Comparison of ENCODE assay signal across 17 mouse cellular contexts in genomic region chr19:4593792-4594522, GRCm38 (mm10). TPM values are rescaled to one million over a fixed set of nuclear protein-coding genes. Genes with fewer than 3 reads are reported as not detected.
A peak's percentile ranks its signal among the peaks of the same experiment; 100 is the strongest.
DNase-seq lines count a peak whose midpoint lies in the region; ATAC-seq lines count a peak whose summit lies in the region.
"Had no signal": no experiment of that assay in that cellular context is flagged by ENCODE, and none has a peak within 500 bp of the region (broad histone marks: within the 10 kb centered on the region; RNA-seq: fewer than 3 reads in every experiment).

No protein-coding gene starts in this region.

- H3K4me1 ChIP-seq in midbrain, embryonic 11.5 days (ENCODE audit: control insufficient read depth, insufficient read depth, low read length), result no peaks in the 10 kb centered on the region
- H3K4me1 ChIP-seq in midbrain, embryonic 14.5 days (ENCODE audit: control insufficient read depth, insufficient read depth, low read length), result no peaks in the 10 kb centered on the region
- peaks cover 10% of the 10 kb centered on the region for H3K4me1 ChIP-seq in liver, embryonic 13.5 days (replicated peaks)
- no peaks in the 10 kb centered on the region for H3K4me1 ChIP-seq in hindbrain, embryonic 13.5 days (replicated peaks)
- H3K4me1 ChIP-seq: forebrain, embryonic 13.5 days; hindbrain, embryonic 15.5 days; limb, embryonic 13.5 days had no signal

- DNase-seq in midbrain, embryonic 11.5 days (ENCODE audit: low spot score, missing footprints), result peak; percentile 61
- DNase-seq in midbrain, embryonic 14.5 days, result no peak
- peak; percentile 94 for DNase-seq in kidney, adult 9 months
- no peak for DNase-seq in liver, embryonic 13.5 days
- DNase-seq in yolk sac, embryonic 10.5 days (ENCODE audit: low spot score), result peak; percentile 60
- DNase-seq in right cerebral cortex, postnatal 4 days, result no peak
- no peak for DNase-seq in frontal cortex, postnatal 25 days (ENCODE audit: low spot score in 2 of 2)
- DNase-seq: adrenal gland, postnatal 25 days; cerebellum, adult 9-10 months; lung, postnatal 14 days; thymus, adult 2 months had no signal

- no peak overlapping the region for H3K27ac ChIP-seq in midbrain, embryonic 11.5 days (ENCODE audit: low read depth, low read length)
- H3K27ac ChIP-seq in midbrain, embryonic 14.5 days (replicated peaks; ENCODE audit: low read depth, low read length), result no peak overlapping the region
- H3K27ac ChIP-seq in liver, embryonic 13.5 days, result no peak overlapping the region
- no peak overlapping the region for H3K27ac ChIP-seq in hindbrain, embryonic 13.5 days
- H3K27ac ChIP-seq: forebrain, embryonic 13.5 days; hindbrain, embryonic 15.5 days; left cerebral cortex, adult 2 months; limb, embryonic 13.5 days had no signal

- no peak overlapping the region for H3K9ac ChIP-seq in midbrain, embryonic 11.5 days (ENCODE audit: low read length)
- H3K9ac ChIP-seq in midbrain, embryonic 14.5 days (replicated peaks; ENCODE audit: low read length), result no peak overlapping the region
- no peak overlapping the region for H3K9ac ChIP-seq in liver, embryonic 13.5 days
- H3K9ac ChIP-seq in hindbrain, embryonic 13.5 days, result no peak overlapping the region
- H3K9ac ChIP-seq: forebrain, embryonic 13.5 days; hindbrain, embryonic 15.5 days; limb, embryonic 13.5 days had no signal

- no peak overlapping the region for H3K4me2 ChIP-seq in midbrain, embryonic 11.5 days
- no peak overlapping the region for H3K4me2 ChIP-seq in midbrain, embryonic 14.5 days (ENCODE audit: low read length)
- no peak overlapping the region for H3K4me2 ChIP-seq in liver, embryonic 13.5 days
- H3K4me2 ChIP-seq in hindbrain, embryonic 13.5 days, result no peak overlapping the region
- H3K4me2 ChIP-seq: forebrain, embryonic 13.5 days; hindbrain, embryonic 15.5 days; limb, embryonic 13.5 days had no signal

- H3K27me3 ChIP-seq in midbrain, embryonic 11.5 days (ENCODE audit: control insufficient read depth, insufficient read depth, low read length), result no peaks in the 10 kb centered on the region
- H3K27me3 ChIP-seq in midbrain, embryonic 14.5 days (ENCODE audit: control insufficient read depth, insufficient read depth, low read length), result no peaks in the 10 kb centered on the region
- H3K27me3 ChIP-seq in liver, embryonic 13.5 days, result no peaks in the 10 kb centered on the region
- no peaks in the 10 kb centered on the region for H3K27me3 ChIP-seq in hindbrain, embryonic 13.5 days
- H3K27me3 ChIP-seq: forebrain, embryonic 13.5 days; hindbrain, embryonic 15.5 days; limb, embryonic 13.5 days had no signal

- H3K9me3 ChIP-seq in midbrain, embryonic 11.5 days (ENCODE audit: control insufficient read depth, low read length), result no peaks in the 10 kb centered on the region
- no peaks in the 10 kb centered on the region for H3K9me3 ChIP-seq in midbrain, embryonic 14.5 days (ENCODE audit: control insufficient read depth, low read length)
- no peaks in the 10 kb centered on the region for H3K9me3 ChIP-seq in liver, embryonic 13.5 days (replicated peaks)
- no peaks in the 10 kb centered on the region for H3K9me3 ChIP-seq in hindbrain, embryonic 13.5 days
- H3K9me3 ChIP-seq: forebrain, embryonic 13.5 days; G1E; hindbrain, embryonic 15.5 days; limb, embryonic 13.5 days had no signal

- H3K36me3 ChIP-seq in midbrain, embryonic 11.5 days (ENCODE audit: control insufficient read depth, insufficient read depth, low read length), result no peaks in the 10 kb centered on the region
- no peaks in the 10 kb centered on the region for H3K36me3 ChIP-seq in midbrain, embryonic 14.5 days (ENCODE audit: control insufficient read depth, insufficient read depth, low read length)
- no peaks in the 10 kb centered on the region for H3K36me3 ChIP-seq in liver, embryonic 13.5 days
- no peaks in the 10 kb centered on the region for H3K36me3 ChIP-seq in hindbrain, embryonic 13.5 days
- H3K36me3 ChIP-seq: G1E; hindbrain, embryonic 15.5 days; limb, embryonic 13.5 days had no signal

- no peak for ATAC-seq in midbrain, embryonic 11.5 days (ENCODE audit: low FRiP score)
- ATAC-seq in midbrain, embryonic 14.5 days (ENCODE audit: low FRiP score, low TSS enrichment), result no peak
- peak; percentile 64; the same call in 1 of the 2 replicates for ATAC-seq in liver, embryonic 13.5 days (ENCODE audit: low read depth)
- ATAC-seq in hindbrain, embryonic 13.5 days (ENCODE audit: low FRiP score), result no peak
- ATAC-seq: forebrain, embryonic 13.5 days had no signal

- 49% methylated on average over 7 of the region's 7 CpGs for WGBS in midbrain, embryonic 11.5 days
- WGBS in midbrain, embryonic 14.5 days, result 45% methylated on average over 7 of the region's 7 CpGs
- 45% methylated on average over 7 of the region's 7 CpGs for WGBS in liver, embryonic 13.5 days (ENCODE audit: insufficient replicate concordance)
- 65% methylated on average over 7 of the region's 7 CpGs for WGBS in hindbrain, embryonic 13.5 days

- H3K4me3 ChIP-seq in midbrain, embryonic 11.5 days (ENCODE audit: low read depth, low read length), result no peak overlapping the region
- no peak overlapping the region for H3K4me3 ChIP-seq in midbrain, embryonic 14.5 days (replicated peaks; ENCODE audit: low read depth, low read length)
- H3K4me3 ChIP-seq in liver, embryonic 13.5 days (replicated peaks), result no peak overlapping the region
- H3K4me3 ChIP-seq in hindbrain, embryonic 13.5 days, result no peak overlapping the region
- H3K4me3 ChIP-seq: forebrain, embryonic 13.5 days; hindbrain, embryonic 15.5 days; left cerebral cortex, adult 2 months; limb, embryonic 13.5 days had no signal

RNA-seq across cellular contexts. Expression of gene Lrfn4, which starts 21.5 kb away (rescaled TPM):
- 7.5 and 7.6 TPM in 2 replicates for polyA plus RNA-seq in midbrain, embryonic 11.5 days (2014; fragmentation: Nextera tagmentation; extraction: Ambion mirVana)
- 14.1 and 18.8 TPM in 2 replicates for polyA plus RNA-seq in midbrain, embryonic 14.5 days (2014; fragmentation: Nextera tagmentation; extraction: Ambion mirVana)
- 0.43 and 0.59 TPM in 2 replicates for polyA plus RNA-seq in liver, embryonic 13.5 days (2015; fragmentation: Nextera tagmentation; extraction: Ambion mirVana)
- 9.0 and 10.4 TPM in 2 replicates for polyA plus RNA-seq in hindbrain, embryonic 13.5 days (2015; fragmentation: Nextera tagmentation; extraction: Ambion mirVana)

RNA-seq across cellular contexts. Expression of gene Rce1, which starts 31.5 kb away (rescaled TPM):
- 61.0 and 68.7 TPM in 2 replicates for polyA plus RNA-seq in midbrain, embryonic 11.5 days (2014; fragmentation: Nextera tagmentation; extraction: Ambion mirVana)
- polyA plus RNA-seq in midbrain, embryonic 14.5 days (2014; fragmentation: Nextera tagmentation; extraction: Ambion mirVana), result 48.5 and 52.1 TPM in 2 replicates
- polyA plus RNA-seq in liver, embryonic 13.5 days (2015; fragmentation: Nextera tagmentation; extraction: Ambion mirVana), result 31.3 and 32.3 TPM in 2 replicates
- 52.0 and 54.2 TPM in 2 replicates for polyA plus RNA-seq in hindbrain, embryonic 13.5 days (2015; fragmentation: Nextera tagmentation; extraction: Ambion mirVana)

Comparison
In these comparisons a context has a peak if more than half of its experiments do, and no peak if none do; other contexts are left out.
1. DNase-seq: peak in midbrain, embryonic 11.5 days (single experiment), kidney, adult 9 months (single experiment) and yolk sac, embryonic 10.5 days (single experiment); none in midbrain, embryonic 14.5 days (single experiment), liver, embryonic 13.5 days (single experiment), right cerebral cortex, postnatal 4 days (single experiment) and frontal cortex, postnatal 25 days (0 of 2).